Mouse (Mus musculus) MEL (cell line): ENCODE results near the gene Ttc41. TPM values are rescaled to one million over a fixed set of nuclear protein-coding genes. Genes with fewer than 3 reads are reported as not detected.
A peak's percentile ranks its signal among the peaks of the same experiment; 100 is the strongest.

Experiments used
- DNase-seq: peaks from one replicate; pipeline ENCODE4 v3.0.0; 2011; ENCODE audit warnings: low read depth, low spot score
- H3K27ac ChIP-seq: 2 replicates; pipeline ENCODE4 v1.5.1; 2012; ENCODE audit warnings: low read depth, mild to moderate bottlenecking, control low read depth, low read length, moderate library complexity; ENCODE audit not compliant: control insufficient read depth
- H3K27me3 ChIP-seq, 2 experiments: fragments of 150-350 bp in 1 of 2; sonication (generic) in 1 of 2; 2 replicates each; pipeline ENCODE4 v1.6.1; 2012; ENCODE audit warnings: low read length in 2 of 2, mild to moderate bottlenecking in 2 of 2, improper control_type of control experiment in 1 of 2, moderate library complexity in 1 of 2; ENCODE audit not compliant: insufficient read depth in 2 of 2, control insufficient read depth in 1 of 2
- H3K36me3 ChIP-seq, 2 experiments: 2 replicates each; pipeline ENCODE4 v1.6.1; 2012 to 2014; ENCODE audit warnings: low read length in 2 of 2, improper control_type of control experiment in 1 of 2, inconsistent platforms in 1 of 2, mild to moderate bottlenecking in 1 of 2; ENCODE audit not compliant: insufficient read depth in 2 of 2, control insufficient read depth in 1 of 2
- H3K4me1 ChIP-seq, 2 experiments: fragments of 150-350 bp in 1 of 2; sonication (generic) in 1 of 2; 2 replicates each; pipeline ENCODE4 v1.6.1; 2012; ENCODE audit warnings: low read length in 2 of 2, improper control_type of control experiment in 1 of 2, mild to moderate bottlenecking in 1 of 2; ENCODE audit not compliant: insufficient read depth in 2 of 2, control insufficient read depth in 1 of 2
- H3K4me3 ChIP-seq, 2 experiments: fragments of 150-350 bp in 1 of 2; sonication (generic) in 1 of 2; 2 replicates each; pipeline ENCODE4 v1.5.1; 2012; ENCODE audit warnings: low read depth in 2 of 2, low read length in 2 of 2, mild to moderate bottlenecking in 2 of 2, moderate library complexity in 2 of 2, control low read depth in 1 of 2, improper control_type of control experiment in 1 of 2; ENCODE audit not compliant: control insufficient read depth in 1 of 2, insufficient read depth in 1 of 2
- H3K79me2 ChIP-seq: 2 replicates; pipeline ENCODE4 v1.6.1; 2012; ENCODE audit warnings: mild to moderate bottlenecking, low read length, moderate library complexity; ENCODE audit not compliant: control insufficient read depth, poor library complexity, insufficient read depth
- H3K9ac ChIP-seq: 2 replicates; pipeline ENCODE4 v1.6.1; 2012; ENCODE audit warnings: low read depth, mild to moderate bottlenecking, control low read depth, low read length, moderate library complexity; ENCODE audit not compliant: control insufficient read depth, poor library complexity, severe bottlenecking
- H3K9me3 ChIP-seq: fragments of 150-350 bp; sonication (generic); replicated peaks from 2 replicates; pipeline ENCODE4 v1.6.1; 2012; ENCODE audit warnings: mild to moderate bottlenecking, low read length, improper control_type of control experiment, moderate library complexity; ENCODE audit not compliant: insufficient read depth
- BHLHE40 ChIP-seq: IDR thresholded peaks from 2 replicates; pipeline ENCODE4 v1.6.1; 2012; ENCODE audit warnings: low read depth, mild to moderate bottlenecking, inconsistent platforms, low read length, improper control_type of control experiment, borderline replicate concordance
- CHD1 ChIP-seq: IDR thresholded peaks from 2 replicates; pipeline ENCODE4 v1.6.1; 2012; ENCODE audit warnings: low read depth, mild to moderate bottlenecking, inconsistent platforms, low read length, improper control_type of control experiment
- CHD2 ChIP-seq: IDR thresholded peaks from 2 replicates; pipeline ENCODE4 v1.6.1; 2011; ENCODE audit warnings: low read length, improper control_type of control experiment
- ELF1 ChIP-seq: IDR thresholded peaks from 2 replicates; pipeline ENCODE4 v1.6.1; 2014; ENCODE audit warnings: low read depth, mild to moderate bottlenecking, inconsistent platforms, low read length, improper control_type of control experiment, moderate library complexity
- EP300 ChIP-seq, 2 experiments: IDR thresholded peaks; 2 replicates each; pipeline ENCODE4 v1.6.1; 2011; ENCODE audit warnings: improper control_type of control experiment in 2 of 2, low read length in 2 of 2, low read depth in 1 of 2, mild to moderate bottlenecking in 1 of 2
- ETS1 ChIP-seq: IDR thresholded peaks from 2 replicates; pipeline ENCODE4 v1.6.1; 2012; ENCODE audit warnings: low read depth, mild to moderate bottlenecking, inconsistent platforms, low read length, improper control_type of control experiment, moderate library complexity
- GABPA ChIP-seq: IDR thresholded peaks from 2 replicates; pipeline ENCODE4 v1.6.1; 2012; ENCODE audit warnings: low read depth, mild to moderate bottlenecking, inconsistent platforms, low read length, improper control_type of control experiment, moderate library complexity
- GATA1 ChIP-seq: IDR thresholded peaks from 2 replicates; pipeline ENCODE4 v1.6.1; 2011; ENCODE audit warnings: low read depth, low read length, improper control_type of control experiment
- HCFC1 ChIP-seq: IDR thresholded peaks from 2 replicates; pipeline ENCODE4 v1.6.1; 2012; ENCODE audit warnings: low read depth, mild to moderate bottlenecking, inconsistent platforms, low read length, improper control_type of control experiment, moderate library complexity
- JUND ChIP-seq: IDR thresholded peaks from 2 replicates; pipeline ENCODE4 v1.6.1; 2011; ENCODE audit warnings: low read depth, mild to moderate bottlenecking, improper control_type of control experiment, low read length
- KAT2A ChIP-seq: conservative IDR thresholded peaks from 2 replicates; pipeline ENCODE4 v1.6.1; 2012; ENCODE audit warnings: low read depth, low read length, improper control_type of control experiment, inconsistent platforms
- MAX ChIP-seq: IDR thresholded peaks from 2 replicates; pipeline ENCODE4 v1.6.1; 2011; ENCODE audit warnings: low read length, improper control_type of control experiment
- MEF2A ChIP-seq: IDR thresholded peaks from 2 replicates; pipeline ENCODE4 v1.6.1; 2014; ENCODE audit warnings: low read depth, mild to moderate bottlenecking, inconsistent platforms, low read length, improper control_type of control experiment; ENCODE audit not compliant: poor library complexity, insufficient replicate concordance, severe bottlenecking; ENCODE audit errors: extremely low read depth
- MXI1 ChIP-seq: IDR thresholded peaks from 2 replicates; pipeline ENCODE4 v1.6.1; 2011; ENCODE audit warnings: mild to moderate bottlenecking, low read depth, low read length, improper control_type of control experiment
- MYB ChIP-seq: IDR thresholded peaks from 2 replicates; pipeline ENCODE4 v1.6.1; 2011; ENCODE audit warnings: mild to moderate bottlenecking, low read depth, low read length, improper control_type of control experiment
- MYC ChIP-seq: IDR thresholded peaks from 2 replicates; pipeline ENCODE4 v1.6.1; 2011; ENCODE audit warnings: low read depth, mild to moderate bottlenecking, low read length, improper control_type of control experiment, moderate library complexity
- NELFE ChIP-seq: IDR thresholded peaks from 2 replicates; pipeline ENCODE4 v1.6.1; 2011; ENCODE audit warnings: low read depth, low read length, improper control_type of control experiment
- NRF1 ChIP-seq: IDR thresholded peaks from 2 replicates; pipeline ENCODE4 v1.6.1; 2014; ENCODE audit warnings: low read depth, mild to moderate bottlenecking, inconsistent platforms, low read length, improper control_type of control experiment, moderate library complexity; ENCODE audit not compliant: poor library complexity, insufficient read depth, severe bottlenecking
- POLR2A ChIP-seq, 2 experiments: IDR thresholded peaks; 2 replicates each; pipeline ENCODE4 v1.6.1; 2011 to 2012; ENCODE audit warnings: low read length in 2 of 2, mild to moderate bottlenecking in 2 of 2, control low read depth in 1 of 2, improper control_type of control experiment in 1 of 2, low read depth in 1 of 2, moderate library complexity in 1 of 2; ENCODE audit not compliant: control insufficient read depth in 1 of 2, insufficient read depth in 1 of 2, poor library complexity in 1 of 2
- POLR2AphosphoS2 ChIP-seq: IDR thresholded peaks from 2 replicates; pipeline ENCODE4 v1.6.1; 2011; ENCODE audit warnings: low read length, improper control_type of control experiment
- POLR2AphosphoS5 ChIP-seq: IDR thresholded peaks from 2 replicates; pipeline ENCODE4 v1.6.1; 2012; ENCODE audit warnings: low read depth, borderline replicate concordance, mild to moderate bottlenecking, inconsistent platforms, low read length, moderate library complexity, mixed read lengths
- RAD21 ChIP-seq: IDR thresholded peaks from 2 replicates; pipeline ENCODE4 v1.6.1; 2011; ENCODE audit warnings: mild to moderate bottlenecking, low read depth, low read length, improper control_type of control experiment
- RCOR1 ChIP-seq: IDR thresholded peaks from 2 replicates; pipeline ENCODE4 v1.6.1; 2012; ENCODE audit warnings: low read depth, mild to moderate bottlenecking, inconsistent platforms, low read length, improper control_type of control experiment
- SIN3A ChIP-seq: IDR thresholded peaks from 2 replicates; pipeline ENCODE4 v1.6.1; 2012; ENCODE audit warnings: low read length, improper control_type of control experiment, inconsistent platforms
- SMC3 ChIP-seq: IDR thresholded peaks from 2 replicates; pipeline ENCODE4 v1.6.1; 2011; ENCODE audit warnings: low read depth, low read length, improper control_type of control experiment
- TAL1 ChIP-seq: IDR thresholded peaks from 2 replicates; pipeline ENCODE4 v1.6.1; 2012; ENCODE audit warnings: mild to moderate bottlenecking, inconsistent platforms, low read length, moderate library complexity, mixed read lengths
- TBP ChIP-seq: IDR thresholded peaks from 2 replicates; pipeline ENCODE4 v1.8.0; 2011; ENCODE audit warnings: low read depth, low read length, improper control_type of control experiment
- TCF12 ChIP-seq: IDR thresholded peaks from 2 replicates; pipeline ENCODE4 v1.6.1; 2014; ENCODE audit warnings: low read depth, mild to moderate bottlenecking, inconsistent platforms, low read length, improper control_type of control experiment, moderate library complexity
- USF1 ChIP-seq: IDR thresholded peaks from 2 replicates; pipeline ENCODE4 v1.6.1; 2014; ENCODE audit warnings: low read depth, mild to moderate bottlenecking, inconsistent platforms, low read length, improper control_type of control experiment, moderate library complexity
- USF2 ChIP-seq, 2 experiments: IDR thresholded peaks; 2 replicates each; pipeline ENCODE4 v1.6.1; 2011 to 2012; ENCODE audit warnings: improper control_type of control experiment in 2 of 2, low read length in 2 of 2, borderline replicate concordance in 1 of 2, inconsistent platforms in 1 of 2, low read depth in 1 of 2, mild to moderate bottlenecking in 1 of 2; ENCODE audit not compliant: insufficient read depth in 1 of 2
- ZC3H11A ChIP-seq: IDR thresholded peaks from 2 replicates; pipeline ENCODE4 v1.6.1; 2012; ENCODE audit warnings: low read depth, mild to moderate bottlenecking, inconsistent platforms, low read length, improper control_type of control experiment
- ZKSCAN1 ChIP-seq: IDR thresholded peaks from 2 replicates; pipeline ENCODE4 v1.6.1; 2012; ENCODE audit warnings: low read depth, mild to moderate bottlenecking, inconsistent platforms, low read length, improper control_type of control experiment, moderate library complexity
- ZMIZ1 ChIP-seq: IDR thresholded peaks from 2 replicates; pipeline ENCODE4 v1.6.1; 2012; ENCODE audit warnings: low read depth, mild to moderate bottlenecking, inconsistent platforms, low read length, improper control_type of control experiment, moderate library complexity
- ZNF384 ChIP-seq: IDR thresholded peaks from 2 replicates; pipeline ENCODE4 v1.6.1; 2012; ENCODE audit warnings: low read depth, mild to moderate bottlenecking, inconsistent platforms, low read length, improper control_type of control experiment
- polyA plus RNA-seq, 2 experiments: library from polyadenylated mRNA; stranded (reverse) in 1 of 2; unstranded in 1 of 2; fragments of >175 nt in 1 of 2; fragments of >200 nt in 1 of 2; gene quantifications; 2 replicates each; pipeline versions ENCODE4 v1.2.1 to v1.2.4; 2012; ENCODE audit warnings: low replicate concordance in 2 of 2, low read depth in 1 of 2; ENCODE audit not compliant: insufficient read length in 2 of 2, insufficient read depth in 1 of 2, missing spikeins in 1 of 2
- total RNA-seq: library from RNA; depleted of rRNA; stranded (reverse); fragments of 300-350 nt; gene quantifications from 2 replicates; pipeline ENCODE4 v1.2.3, GENCODE M21; 2012

Gene Ttc41
- total and polyA plus RNA-seq, 3 experiments = 1.0 to 2.1 TPM; not detected in 1

DNA sequence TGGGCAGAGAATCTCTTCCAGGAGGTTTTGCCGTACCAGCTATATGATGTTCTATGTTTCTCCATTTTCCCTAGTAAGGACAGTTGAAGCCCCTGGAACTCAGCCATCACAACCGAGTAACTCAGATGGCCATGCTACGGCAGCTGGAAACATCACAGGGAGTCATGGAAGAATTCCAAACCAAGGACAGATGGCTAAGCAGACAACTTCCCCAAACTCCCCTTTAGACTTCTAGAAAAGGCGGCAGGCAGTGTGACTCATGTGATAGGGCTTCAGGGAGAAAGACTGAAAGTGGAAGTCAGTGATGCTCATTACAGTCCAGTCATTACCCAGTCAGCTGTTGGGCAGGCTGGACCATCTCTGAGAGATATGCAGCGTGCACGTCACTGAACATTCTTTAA lies 66.6 kb downstream of the Ttc41 start:
- Histone ChIP-seq H3K4me3 (peak overlapping the region in 1 of 2 experiments; percentile 9; a peak in 1 of 4 replicates), H3K9ac (no peak overlapping the region), H3K27me3 (no peaks in the 10 kb centered on the region), H3K79me2 (no peaks in the 10 kb centered on the region), H3K9me3 (no peaks in the 10 kb centered on the region), H3K36me3 (peaks cover 0 to 16% of the 10 kb centered on the region in 2 experiments; a peak in 2 of 4 replicates), H3K27ac (peak overlapping the region; percentile 24; the same call in 1 of the 2 replicates), H3K4me1 (peaks cover 11 to 17% of the 10 kb centered on the region in 2 experiments)
- TF ChIP-seq USF1 = peak; percentile 44; the same call in 1 of the 2 replicates
- TF ChIP-seq ZNF384 = no peak
- no peak for TF ChIP-seq NRF1
- 0 out of 2 replicates have a peak, but pooled peaks have one; percentile 42 for TF ChIP-seq JUND
- no peak; the same call in 1 of the 2 replicates for TF ChIP-seq TBP
- no peak for TF ChIP-seq SMC3
- TF ChIP-seq MYC = peak; percentile 57; the same call in 1 of the 2 replicates
- no peak for TF ChIP-seq ZKSCAN1
- TF ChIP-seq MAX = peak; percentile 59; the same call in 1 of the 2 replicates
- no peak for TF ChIP-seq POLR2AphosphoS5
- TF ChIP-seq ETS1 = peak; percentile 97
- no peak for TF ChIP-seq ZC3H11A
- peak; percentile 48 for TF ChIP-seq GATA1
- peak; percentile 70 for TF ChIP-seq TAL1
- TF ChIP-seq USF2 (IDR thresholded peaks at IDR 0.05; ENCODE audit: borderline replicate concordance in 1 of 2, insufficient read depth in 1 of 2, low read depth in 1 of 2, low read length in 2 of 2) = no peak
- TF ChIP-seq RCOR1 = peak; percentile 71
- TF ChIP-seq BHLHE40 = no peak
- TF ChIP-seq MEF2A = no peak
- no peak for TF ChIP-seq CHD1
- no peak for TF ChIP-seq MYB
- TF ChIP-seq POLR2A (IDR thresholded peaks at IDR 0.05; ENCODE audit: control insufficient read depth in 1 of 2, insufficient read depth in 1 of 2, low read depth in 1 of 2, low read length in 2 of 2, poor library complexity in 1 of 2) = no peak
- TF ChIP-seq SIN3A = peak; percentile 62
- no peak for TF ChIP-seq NELFE
- no peak for TF ChIP-seq RAD21
- TF ChIP-seq GABPA = no peak
- TF ChIP-seq POLR2AphosphoS2 = no peak
- TF ChIP-seq TCF12 = peak; percentile 72
- no peak for TF ChIP-seq ZMIZ1
- TF ChIP-seq MXI1 = peak; percentile 31; the same call in 1 of the 2 replicates
- TF ChIP-seq CHD2 = no peak
- no peak for TF ChIP-seq KAT2A
- TF ChIP-seq HCFC1 = no peak
- peak; percentile 78 to 83 for TF ChIP-seq EP300 (IDR thresholded peaks at IDR 0.05; ENCODE audit: low read depth in 1 of 2, low read length in 2 of 2)
- 0 out of 2 replicates have a peak, but pooled peaks have one; percentile 3 for TF ChIP-seq ELF1
- DNase-seq = peak; percentile 89
